Mouse (Mus musculus) T-helper 17 cell (primary cell): ENCODE results near the gene Gbf1.

Experiments
- in situ Hi-C, 2 experiments: fragments of 300-600 bp; cut with MboI, MseI; formaldehyde crosslinking; loops; 1 replicate in 1 of 2; 2 replicates in 1 of 2; pipeline ENCODE4 v1.15.1; 2025; ENCODE audit warnings: high pct_unique_total_duplicates in 2 of 2

Gene Gbf1

DNA sequence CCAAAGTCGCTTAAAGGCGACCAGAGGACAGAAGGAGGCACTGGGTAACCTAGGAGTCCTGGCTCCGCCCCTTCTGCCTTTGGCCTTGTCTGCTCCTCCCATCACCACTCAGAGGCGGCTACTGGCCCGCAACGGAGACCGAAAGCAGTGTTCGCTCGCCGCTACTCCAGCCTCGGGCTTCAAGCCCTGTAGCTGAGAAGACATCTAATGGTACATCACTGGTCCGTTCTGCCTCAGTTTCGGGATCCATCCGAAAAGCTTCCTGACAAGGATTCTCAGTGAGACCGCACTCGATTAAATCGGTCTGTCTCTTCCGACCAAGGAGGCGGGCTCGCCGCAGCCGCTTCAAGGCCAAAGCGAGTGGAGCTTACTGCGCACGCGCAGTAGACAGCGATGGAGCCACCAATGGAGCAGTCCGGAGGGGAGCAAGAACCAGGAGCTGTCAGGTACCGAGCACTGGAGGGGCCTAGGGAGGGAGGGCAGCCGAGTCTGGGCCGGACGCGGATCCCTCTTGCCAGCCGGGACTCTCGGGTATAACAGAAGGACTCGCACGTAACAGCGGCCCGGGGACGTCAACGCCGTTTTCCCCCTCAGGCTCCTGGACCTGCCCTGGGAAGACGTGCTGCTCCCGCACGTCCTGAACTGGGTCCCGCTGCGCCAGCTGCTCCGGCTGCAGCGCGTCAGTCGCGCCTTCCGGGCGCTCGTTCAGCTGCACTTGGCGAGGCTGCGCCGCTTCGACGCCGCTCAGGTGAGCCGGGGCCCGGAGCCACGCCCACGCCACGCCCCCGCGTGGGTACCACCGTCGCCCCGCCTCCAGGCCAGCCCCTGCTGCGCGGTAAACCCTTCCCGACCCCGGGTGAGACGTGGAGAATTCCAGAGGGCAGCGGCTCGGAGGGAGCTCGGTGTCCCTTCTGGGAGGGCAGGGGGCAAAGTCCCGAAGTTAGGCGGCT, 176.0 kb downstream of the Gbf1 start, which contains the start of gene Fbxl15:
Fbxl15 (plus strand) TSS at position 104 of the 950 bp plus-strand sequence.
- in situ Hi-C loops = no loop called here

DNA sequence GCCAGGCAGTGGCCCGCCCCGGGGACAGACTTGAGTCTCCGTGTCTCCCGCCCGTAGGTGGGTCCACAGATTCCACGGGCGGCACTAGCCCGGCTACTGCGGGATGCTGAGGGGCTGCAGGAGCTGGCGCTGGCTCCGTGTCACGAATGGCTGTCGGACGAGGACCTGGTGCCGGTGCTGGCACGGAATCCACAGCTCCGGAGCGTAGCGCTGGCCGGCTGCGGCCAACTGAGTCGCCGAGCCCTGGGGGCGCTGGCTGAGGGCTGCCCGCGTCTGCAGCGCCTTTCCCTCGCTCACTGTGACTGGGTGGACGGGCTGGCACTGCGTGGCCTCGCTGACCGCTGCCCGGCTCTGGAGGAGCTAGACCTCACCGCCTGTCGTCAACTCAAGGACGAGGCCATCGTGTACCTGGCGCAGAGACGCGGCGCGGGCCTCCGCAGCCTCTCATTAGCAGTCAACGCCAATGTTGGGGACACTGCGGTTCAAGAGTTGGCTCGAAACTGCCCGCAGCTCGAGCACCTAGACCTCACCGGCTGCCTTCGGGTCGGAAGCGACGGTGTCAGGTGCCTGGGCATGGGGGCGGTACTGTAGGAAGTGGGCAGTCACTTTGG, 176.8 kb downstream of the Gbf1 start:
- in situ Hi-C loops = no loop called here

DNA sequence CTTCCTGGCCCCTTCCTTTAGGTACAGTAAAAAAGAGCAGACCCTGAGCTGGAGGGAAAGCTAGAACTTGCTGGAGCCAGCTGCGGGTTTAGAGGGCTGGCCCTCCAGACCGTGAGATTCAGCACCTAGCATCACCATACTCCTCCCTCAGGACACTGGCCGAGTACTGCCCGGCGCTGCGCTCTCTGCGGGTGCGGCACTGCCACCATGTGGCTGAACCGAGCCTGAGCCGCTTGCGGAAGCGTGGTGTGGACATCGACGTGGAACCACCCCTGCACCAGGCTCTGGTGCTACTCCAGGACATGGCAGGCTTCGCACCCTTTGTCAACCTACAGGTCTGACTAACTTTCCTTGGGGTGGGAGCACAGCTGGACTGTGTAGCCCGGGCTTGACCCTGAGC, 177.6 kb downstream of the Gbf1 start:
- in situ Hi-C loops = loop anchor here in 1 of 2 experiments (5.0 kb wide), 1 partner anchor 42 kb away; no protein-coding TSS in a partner anchor

DNA sequence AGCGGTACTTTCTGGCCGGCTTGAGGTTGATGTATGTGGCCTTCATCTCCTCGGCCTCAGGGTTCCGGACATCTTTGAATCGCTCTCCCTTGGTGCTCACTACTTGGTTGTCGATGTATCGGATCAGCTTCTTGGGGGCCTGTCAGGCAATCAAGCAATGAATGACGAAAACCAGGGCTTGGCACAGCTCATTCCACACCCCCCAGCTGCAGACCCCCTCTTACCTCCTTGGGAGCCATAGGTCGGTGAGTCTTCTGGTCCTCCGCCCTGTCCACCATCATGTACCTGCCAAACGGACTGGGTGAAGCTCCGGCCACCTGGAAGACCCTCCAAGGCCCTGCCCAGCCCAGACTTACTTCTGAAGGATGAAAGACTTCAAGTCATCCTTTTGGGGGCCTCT, 178.4 kb downstream of the Gbf1 start:
- in situ Hi-C loops = loop anchor here in 1 of 2 experiments (5.0 kb wide), 1 partner anchor 42 kb away; no protein-coding TSS in a partner anchor

DNA sequence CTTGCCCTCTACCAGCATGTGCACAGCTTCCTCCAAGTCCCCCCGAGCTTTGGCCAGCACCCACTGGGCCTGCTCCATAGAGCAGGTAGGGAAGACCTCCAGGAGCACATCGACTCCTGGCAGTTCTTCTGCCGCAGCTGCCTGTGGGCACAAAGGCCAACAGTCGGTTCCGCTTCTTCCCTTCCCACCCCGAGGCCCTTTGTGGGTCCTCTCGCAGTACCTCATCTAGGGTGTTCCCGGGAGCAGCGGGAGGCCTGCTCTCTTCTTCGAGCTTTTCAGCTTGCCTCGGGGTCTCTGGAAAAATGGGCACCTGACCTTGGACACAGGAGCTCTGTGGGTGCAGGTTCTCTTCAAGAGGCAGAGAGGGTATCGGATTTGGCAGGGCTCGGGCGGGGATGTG, 179.0 kb downstream of the Gbf1 start:
- in situ Hi-C loops = loop anchor here in 1 of 2 experiments (5.0 kb wide), 1 partner anchor 41 kb away; no protein-coding TSS in a partner anchor

DNA sequence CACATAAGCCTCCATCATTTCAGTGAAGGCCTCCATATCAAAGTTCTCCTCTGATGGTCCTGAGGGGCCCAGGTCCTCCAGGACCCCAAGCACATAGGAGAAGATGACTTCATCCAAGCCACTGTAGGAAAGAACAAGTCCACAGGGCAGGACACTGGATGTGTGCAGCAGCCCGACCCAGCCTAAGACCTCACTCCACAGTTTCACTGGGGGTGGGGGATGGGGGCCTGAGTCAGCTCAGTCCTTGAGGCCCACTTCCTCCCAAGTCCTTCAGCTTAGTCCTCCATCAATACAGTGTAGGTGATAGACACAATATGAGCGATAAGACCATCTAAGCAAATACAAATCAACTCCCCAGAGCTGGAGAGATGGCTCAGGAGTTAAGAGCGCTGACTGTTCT, 179.6 kb downstream of the Gbf1 start:
- in situ Hi-C loops = loop anchor here in 1 of 2 experiments (5.0 kb wide), 1 partner anchor 40 kb away; no protein-coding TSS in a partner anchor

DNA sequence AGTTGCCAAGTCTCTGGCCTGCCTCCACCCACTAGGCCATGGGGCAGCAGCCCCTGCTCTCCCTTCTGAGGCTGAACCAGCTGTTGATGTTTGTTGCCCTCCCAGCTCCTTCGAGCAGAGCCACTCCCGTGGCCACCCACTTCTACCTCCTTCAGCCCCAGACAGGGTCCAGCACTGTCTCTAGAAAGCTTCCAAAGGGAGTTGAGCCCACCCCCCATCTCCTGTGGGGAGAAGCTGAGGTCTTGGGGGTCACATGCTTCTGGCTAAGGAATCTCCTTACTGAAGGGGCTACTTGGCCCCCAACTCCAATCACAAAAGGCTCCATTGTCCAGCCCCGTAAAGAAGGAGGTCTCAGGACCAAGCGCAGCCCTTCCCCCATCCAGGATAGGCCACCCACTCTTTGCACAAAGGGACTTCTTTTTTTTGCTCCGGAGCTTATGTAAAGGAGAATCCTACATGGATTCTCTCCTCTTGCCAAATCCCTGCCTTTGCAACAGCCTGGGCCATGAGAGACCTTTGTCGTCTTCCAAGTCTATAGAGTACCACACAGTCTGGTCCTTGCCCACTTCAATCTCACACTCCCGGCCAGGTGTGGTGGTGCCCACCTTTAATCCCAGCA, 180.5 kb downstream of the Gbf1 start:
- in situ Hi-C loops = loop anchor here in 1 of 2 experiments (5.0 kb wide), 1 partner anchor 39 kb away; no protein-coding TSS in a partner anchor

DNA sequence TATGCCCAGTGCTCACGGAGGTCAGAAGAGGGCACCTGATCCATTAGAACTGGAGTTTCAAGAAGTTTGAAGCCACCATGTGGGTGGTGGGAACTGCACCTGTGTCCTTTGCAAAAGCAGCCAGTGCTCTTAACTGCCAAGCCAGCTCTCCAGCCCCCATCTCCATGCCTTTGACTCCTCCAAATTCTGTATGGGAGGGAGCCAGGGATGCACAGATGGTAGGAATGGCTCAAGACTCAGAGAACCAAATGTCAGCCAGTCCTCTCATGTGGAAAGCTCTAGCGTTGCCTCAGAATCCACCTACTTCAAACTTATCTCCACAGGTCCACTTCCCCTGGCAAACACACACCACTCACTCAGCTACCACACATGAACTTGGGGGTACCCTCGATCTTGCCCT, 181.6 kb downstream of the Gbf1 start:
- in situ Hi-C loops = loop anchor here in 1 of 2 experiments (5.0 kb wide), 1 partner anchor 38 kb away; no protein-coding TSS in a partner anchor
